Mouse (Mus musculus): ENCODE data around the gene Mettl2.

- TF ChIP-seq CTCF (IDR thresholded peaks at IDR 0.05; ENCODE audit: extremely low read depth, insufficient read length, insufficient replicate concordance, low read depth, low read length) (no peak), POLR2A (IDR thresholded peaks at IDR 0.05; ENCODE audit: low read depth, low read length) (no peak)
Observed at GRCm38 (mm10) chr11:105149353-105149752, 23.1 kb downstream of the Mettl2 start.
